Mouse (Mus musculus) stomach, postnatal 0 days (tissue): ENCODE measurements at regions not wholly inside any gene's neighbourhood (a gene's known extent, or its start where the extent isn't known, plus 50 kb on each side); places are given as distances from the start of the nearest gene placed in this dataset.

Experiments used
- CTCF ChIP-seq: IDR thresholded peaks from 2 replicates; pipeline ENCODE4 v1.5.1; 2016; ENCODE audit warnings: antibody characterized with exemption, low read depth, mild to moderate bottlenecking, moderate library complexity
- EP300 ChIP-seq: optimal IDR thresholded peaks from 2 replicates; pipeline ENCODE3; 2016; ENCODE audit warnings: antibody characterized with exemption

DNA sequence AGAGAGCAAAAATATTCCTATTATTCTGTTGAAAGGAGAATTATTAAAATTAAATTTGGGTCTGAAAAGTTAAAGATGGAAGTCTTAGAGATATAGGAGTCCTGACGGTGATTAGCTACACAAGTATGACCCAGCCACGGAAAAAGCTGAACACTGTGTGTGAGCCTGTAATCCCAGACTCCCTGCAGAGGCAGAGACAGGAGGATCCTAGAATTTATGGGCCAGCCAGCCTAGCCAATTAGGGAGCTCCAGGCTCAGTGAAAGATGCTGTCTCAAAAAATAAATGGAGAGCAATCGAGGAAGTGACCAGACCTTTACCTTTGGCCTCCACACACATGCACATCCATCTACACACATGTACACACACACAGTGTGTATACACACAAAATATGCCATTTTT is 307.5 kb downstream of the Qk start:
- no peak for TF ChIP-seq CTCF
- TF ChIP-seq EP300 = no peak
